Mouse (Mus musculus) 3134 (cell line): ENCODE measurements around the gene Il15ra.

Experiments used
- DNase-seq: peaks from one replicate; pipeline ENCODE4 v3.0.0-alpha.2; 2011; ENCODE audit warnings: low spot score; ENCODE audit not compliant: insufficient read length; ENCODE audit errors: extremely low read depth

The Il15ra gene

GRCm38 (mm10) chr2:11705201-11706025, at the start of gene Il15ra:
Gene Il15ra (plus strand): TSS chr2:11705290.
- peak; percentile 84 for DNase-seq

- DNase-seq, result no peak
Measured at GRCm38 (mm10) chr2:11657581-11657980, 47.5 kb upstream of the Il15ra start.

GRCm38 (mm10) chr2:11659263-11659662, 45.8 kb upstream of the Il15ra start:
- DNase-seq, result no peak

GRCm38 (mm10) chr2:11662143-11662906, 42.8 kb upstream of the Il15ra start:
- DNase-seq, result no peak

GRCm38 (mm10) chr2:11662907-11663230, 42.2 kb upstream of the Il15ra start:
- DNase-seq, result no peak

- peak; percentile 7 for DNase-seq
Measured at GRCm38 (mm10) chr2:11663961-11664360, 41.1 kb upstream of the Il15ra start.

GRCm38 (mm10) chr2:11664367-11664766, 40.7 kb upstream of the Il15ra start:
- DNase-seq, result no peak

GRCm38 (mm10) chr2:11664806-11665205, 40.3 kb upstream of the Il15ra start:
- DNase-seq, result no peak

- no peak for DNase-seq
Measured at GRCm38 (mm10) chr2:11665326-11665725, 39.8 kb upstream of the Il15ra start.

GRCm38 (mm10) chr2:11672144-11672543, 32.9 kb upstream of the Il15ra start:
- no peak for DNase-seq

GRCm38 (mm10) chr2:11679626-11680025, 25.5 kb upstream of the Il15ra start:
- DNase-seq, result no peak

GRCm38 (mm10) chr2:11682712-11683111, 22.4 kb upstream of the Il15ra start:
- no peak for DNase-seq

- no peak for DNase-seq
Measured at GRCm38 (mm10) chr2:11686512-11686911, 18.6 kb upstream of the Il15ra start.

GRCm38 (mm10) chr2:11687436-11687835, 17.7 kb upstream of the Il15ra start:
- no peak for DNase-seq

GRCm38 (mm10) chr2:11690201-11690890, 14.7 kb upstream of the Il15ra start:
- no peak for DNase-seq

GRCm38 (mm10) chr2:11693352-11693751, 11.7 kb upstream of the Il15ra start:
- no peak for DNase-seq

- no peak for DNase-seq
Measured at GRCm38 (mm10) chr2:11694104-11694503, 11.0 kb upstream of the Il15ra start.

- no peak for DNase-seq
Measured at GRCm38 (mm10) chr2:11695867-11696266, 9.2 kb upstream of the Il15ra start.

- DNase-seq, result no peak
Measured at GRCm38 (mm10) chr2:11698994-11699393, 6.1 kb upstream of the Il15ra start.

- no peak for DNase-seq
Measured at GRCm38 (mm10) chr2:11699905-11700304, 5.2 kb upstream of the Il15ra start.

GRCm38 (mm10) chr2:11706030-11706745, 1.1 kb downstream of the Il15ra start:
- DNase-seq, result peak; percentile 54
